Mouse (Mus musculus) small intestine, adult 2 months (tissue): Measurements from ENCODE around the gene Kyat1. TPM values are rescaled to one million over a fixed set of nuclear protein-coding genes. Genes with fewer than 3 reads are reported as not detected.
"Not testable (repeated sequence)": the region's sequence is repeated elsewhere in the genome, so short reads cannot be mapped to it uniquely, and the experiment has no call there.

Experiments
- H3K27ac ChIP-seq: fragments of 200-500 bp; 2 replicates; pipeline ENCODE4 v1.5.1; 2012; ENCODE audit warnings: low read depth, low read length, control low read depth, inconsistent platforms; ENCODE audit not compliant: insufficient read depth
- H3K27me3 ChIP-seq: fragments of 200-500 bp; 2 replicates; pipeline ENCODE4 v1.6.1; 2012; ENCODE audit warnings: mild to moderate bottlenecking, moderate library complexity, low read length, inconsistent platforms; ENCODE audit not compliant: control insufficient read depth, insufficient read depth
- H3K36me3 ChIP-seq: fragments of 200-500 bp; 2 replicates; pipeline ENCODE4 v1.6.1; 2012; ENCODE audit warnings: mild to moderate bottlenecking, low read length, control low read depth, inconsistent platforms; ENCODE audit not compliant: control insufficient read depth, insufficient read depth
- H3K4me1 ChIP-seq: fragments of 200-500 bp; 2 replicates; pipeline ENCODE4 v1.6.1; 2012; ENCODE audit warnings: low read length, inconsistent platforms, mixed read lengths; ENCODE audit not compliant: control insufficient read depth, insufficient read depth, insufficient read length
- H3K4me3 ChIP-seq: fragments of 200-500 bp; 2 replicates; pipeline ENCODE4 v1.5.1; 2012; ENCODE audit warnings: low read depth, mild to moderate bottlenecking, control low read depth, inconsistent platforms, low read length, moderate library complexity
- CTCF ChIP-seq: fragments of 200-500 bp; IDR thresholded peaks from 2 replicates; pipeline ENCODE4 v1.5.1; 2012; ENCODE audit warnings: low read depth, mild to moderate bottlenecking, control low read depth, inconsistent platforms, low read length, moderate library complexity, mixed read lengths; ENCODE audit not compliant: insufficient replicate concordance, insufficient read length; ENCODE audit errors: extremely low read depth
- POLR2A ChIP-seq: fragments of 200-500 bp; IDR thresholded peaks from 2 replicates; pipeline ENCODE4 v1.6.1; 2012; ENCODE audit warnings: low read depth, mild to moderate bottlenecking, control low read depth, inconsistent platforms, low read length, moderate library complexity
- WGBS: fragments of 180-500 bp; shearing (Covaris S2); methylation state at CpG from one replicate; pipeline ENCODE4 v1.1.7; 2018; 5-methylcytosine and 5-hydroxymethylcytosine counted together
- polyA plus RNA-seq: library from polyadenylated mRNA; depleted of rRNA; stranded (reverse); fragments of >200 nt; gene quantifications from 2 replicates; pipeline ENCODE4 v1.2.3, GENCODE M21; 2012

Kyat1 gene
- polyA plus RNA-seq, 1 experiment, result 77.0 TPM

DNA sequence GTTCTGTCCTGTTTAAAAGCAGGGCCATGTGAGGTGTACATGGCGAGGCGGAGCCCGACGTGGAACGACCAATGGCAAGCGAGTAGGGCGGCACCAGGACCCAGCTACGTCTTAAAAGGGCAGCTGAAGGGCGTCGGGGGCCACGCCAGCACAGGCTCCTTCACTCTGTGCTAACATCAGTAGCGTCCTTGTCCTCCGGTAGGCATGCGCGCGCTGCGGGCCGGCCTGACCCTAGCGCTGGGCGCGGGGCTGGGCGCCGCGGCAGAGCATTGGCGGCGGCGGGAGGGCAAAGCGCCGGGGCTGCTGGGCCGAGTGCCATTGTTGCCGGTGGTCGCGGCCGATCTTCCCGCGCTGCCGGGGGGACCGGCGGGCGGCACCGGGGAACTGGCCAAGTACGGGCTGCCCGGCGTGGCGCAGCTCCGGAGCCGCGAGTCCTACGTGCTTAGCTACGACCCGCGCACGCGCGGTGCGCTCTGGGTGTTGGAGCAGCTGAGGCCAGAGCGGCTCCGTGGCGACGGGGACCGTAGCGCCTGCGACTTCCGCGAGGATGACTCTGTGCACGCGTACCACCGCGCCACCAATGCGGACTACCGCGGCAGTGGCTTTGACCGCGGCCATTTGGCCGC lies 34.2 kb downstream of the Kyat1 start, which contains the start of gene Endog:
Gene Endog, plus strand, starts transcription at position 123 of the 626 bp plus-strand sequence.
- H3K27ac ChIP-seq, result peak within 1 kb of the TSS; percentile 84
- WGBS, result 1% methylated on average over 75 of the region's 75 CpGs

DNA sequence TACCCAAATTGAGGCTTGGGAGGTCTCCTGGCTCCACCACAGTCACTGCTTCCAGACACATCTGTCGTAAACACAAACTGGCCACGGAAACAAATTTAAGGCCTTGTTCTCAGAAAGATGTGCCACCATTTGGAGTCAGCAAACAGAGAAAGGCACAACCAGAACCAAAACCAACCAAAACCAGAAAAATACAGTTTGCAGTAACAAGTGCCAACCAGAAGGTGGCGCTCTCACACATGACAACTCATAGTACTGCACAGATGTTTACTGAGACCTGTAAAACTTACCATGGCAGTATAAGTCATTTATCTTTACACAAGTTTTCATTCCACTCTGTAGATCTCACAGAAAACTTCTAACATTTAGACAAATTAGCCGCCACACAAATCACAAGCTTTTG lies 39.0 kb downstream of the Kyat1 start:
- TF ChIP-seq POLR2A, result no peak
- no peak for TF ChIP-seq CTCF
- Histone ChIP-seq H3K4me1 (no peaks in the 10 kb centered on the region), H3K36me3 (no peaks in the 10 kb centered on the region), H3K4me3 (no peak overlapping the region), H3K27me3 (no peaks in the 10 kb centered on the region), H3K27ac (no peak overlapping the region)
- WGBS, result 65% methylated on average over 4 of the region's 4 CpGs

More for the DNA sequence above, 34.2 kb downstream of the Kyat1 start, which contains the start of gene Endog:
- TF ChIP-seq POLR2A (peak; percentile 94), CTCF (no peak)
- Histone ChIP-seq H3K4me1 (peaks cover 6% of the 10 kb centered on the region), H3K4me3 (peak within 1 kb of the TSS; percentile 83), H3K27me3 (no peaks in the 10 kb centered on the region), H3K36me3 (peaks cover 29% of the 10 kb centered on the region)

DNA sequence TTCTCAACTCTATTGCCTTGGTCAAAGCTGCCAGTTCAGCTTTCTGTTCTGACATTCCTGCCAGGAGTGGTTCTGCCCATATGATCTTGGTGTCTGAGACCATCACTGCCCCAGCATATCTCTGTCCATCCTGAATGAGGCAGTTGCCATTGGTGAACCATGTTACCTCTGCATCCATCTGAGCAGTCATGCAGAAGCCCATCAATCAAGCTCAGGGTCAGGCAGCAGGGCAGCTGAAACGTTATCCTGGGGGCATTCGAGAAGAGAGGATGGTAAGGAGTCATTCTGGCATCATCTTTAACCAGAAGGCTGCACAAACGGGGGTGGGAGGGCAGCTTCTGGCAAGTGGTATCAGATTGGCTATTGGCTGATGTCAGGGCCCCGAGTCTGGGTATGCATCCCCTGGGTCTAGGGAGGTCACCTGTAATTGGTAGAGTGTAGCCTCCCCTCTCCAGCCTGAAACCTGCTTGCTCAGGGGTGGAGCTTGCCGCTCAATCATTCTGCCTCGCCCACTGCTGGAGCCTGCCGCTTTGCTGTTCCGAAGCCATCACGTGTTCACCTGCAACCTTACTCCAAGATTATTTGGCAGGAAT lies 41.2 kb downstream of the Kyat1 start:
- 44% methylated on average over 9 of the region's 9 CpGs for WGBS
- Histone ChIP-seq H3K27me3 (no peaks in the 10 kb centered on the region), H3K4me1 (no peaks in the 10 kb centered on the region), H3K36me3 (no peaks in the 10 kb centered on the region), H3K4me3 (no peak overlapping the region), H3K27ac (no peak overlapping the region)
- no peak for TF ChIP-seq POLR2A
- TF ChIP-seq CTCF, result no peak

DNA sequence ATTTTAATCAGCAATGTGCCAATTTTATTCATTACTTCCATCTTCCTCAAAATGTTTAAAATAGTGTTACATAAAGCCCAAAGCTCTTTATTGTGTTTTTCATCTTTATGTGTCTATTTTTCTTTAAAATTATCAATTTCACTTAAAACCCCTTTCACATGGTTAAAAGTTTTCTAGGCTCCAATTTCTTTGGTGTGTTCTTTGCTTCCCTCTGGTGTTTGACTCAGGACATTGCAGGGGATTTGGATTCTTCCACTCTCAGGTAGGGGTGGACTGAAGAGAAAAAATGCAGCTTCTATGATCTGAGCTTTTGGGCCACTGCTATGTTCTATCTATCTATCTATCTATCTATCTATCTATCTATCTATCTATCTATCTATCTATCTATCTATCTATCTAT lies 43.8 kb downstream of the Kyat1 start:
- Histone ChIP-seq H3K27me3 (no peaks in the 10 kb centered on the region), H3K4me3 (no peak overlapping the region), H3K4me1 (no peaks in the 10 kb centered on the region), H3K36me3 (no peaks in the 10 kb centered on the region), H3K27ac (no peak overlapping the region)
- TF ChIP-seq CTCF (no peak), POLR2A (no peak)

DNA sequence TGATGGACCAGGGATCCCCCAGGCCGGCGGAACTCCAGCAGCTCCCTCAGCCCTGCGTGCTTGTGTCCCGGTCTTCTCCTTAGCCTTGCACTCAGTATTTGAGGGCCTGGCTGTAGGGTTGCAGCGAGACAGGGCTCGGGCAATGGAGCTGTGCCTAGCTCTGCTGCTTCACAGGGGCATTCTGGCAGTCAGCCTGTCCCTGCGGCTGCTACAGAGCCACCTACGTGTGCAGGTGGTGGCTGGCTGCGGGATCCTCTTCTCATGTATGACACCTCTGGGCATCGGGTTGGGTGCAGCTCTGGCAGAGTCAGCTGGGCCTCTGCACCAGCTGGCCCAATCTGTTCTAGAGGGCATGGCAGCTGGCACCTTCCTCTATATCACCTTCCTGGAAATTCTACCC lies 45.8 kb downstream of the Kyat1 start:
- WGBS, result 82% methylated on average over 7 of the region's 10 CpGs
- not testable (repeated sequence) for H3K27me3 ChIP-seq, H3K27ac ChIP-seq, H3K4me1 ChIP-seq, H3K4me3 ChIP-seq, H3K36me3 ChIP-seq

DNA sequence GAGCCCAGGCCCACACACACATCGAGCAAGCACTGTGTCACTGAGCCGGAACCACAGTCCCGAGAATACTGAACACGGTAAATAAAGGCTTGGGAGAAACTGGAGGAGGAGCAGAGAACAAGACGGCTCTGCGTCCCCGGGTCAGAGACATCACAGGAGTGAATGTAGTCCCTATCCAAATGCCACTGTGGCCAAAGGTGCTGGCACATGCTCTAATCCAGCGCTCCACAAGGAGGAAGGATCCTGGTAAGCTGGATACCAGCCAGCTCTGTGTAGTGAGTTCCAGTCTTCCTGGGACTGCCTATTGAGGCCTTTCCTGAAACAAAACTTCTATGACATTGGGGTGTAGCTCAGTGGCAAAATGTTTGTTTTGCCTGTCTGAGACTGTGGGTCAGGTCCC lies 53.0 kb downstream of the Kyat1 start:
- no peak for TF ChIP-seq POLR2A
- no peak for TF ChIP-seq CTCF
- WGBS, result 66% methylated on average over 8 of the region's 8 CpGs
- no peaks in the 10 kb centered on the region for H3K4me1 ChIP-seq
- H3K27me3 ChIP-seq, result no peaks in the 10 kb centered on the region
- H3K36me3 ChIP-seq, result peaks cover 32% of the 10 kb centered on the region
- H3K4me3 ChIP-seq, result no peak overlapping the region
- no peak overlapping the region for H3K27ac ChIP-seq

DNA sequence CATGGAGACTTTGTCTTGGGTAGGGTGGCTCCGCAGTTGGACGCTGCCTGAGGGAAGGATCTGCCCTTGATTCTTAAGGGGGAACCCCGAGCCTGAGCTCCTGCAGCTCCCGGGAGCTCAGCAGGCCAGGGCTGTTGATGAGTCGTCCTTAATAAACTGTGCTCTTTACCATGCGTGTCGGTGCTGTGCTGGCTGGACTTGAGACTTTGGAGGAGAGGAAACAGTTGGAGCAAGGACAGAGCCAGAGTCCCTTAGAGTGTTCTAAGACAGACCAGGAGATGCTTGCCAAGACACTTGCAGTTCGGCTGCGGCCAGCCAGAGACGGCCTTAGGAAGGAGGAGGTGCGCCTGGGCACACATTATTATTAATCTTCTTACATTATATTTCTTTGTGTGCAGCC lies 53.8 kb downstream of the Kyat1 start:
- H3K27ac ChIP-seq, result no peak overlapping the region
- H3K27me3 ChIP-seq, result no peaks in the 10 kb centered on the region
- 65% methylated on average over 11 of the region's 11 CpGs for WGBS
- H3K36me3 ChIP-seq, result peaks cover 40% of the 10 kb centered on the region
- TF ChIP-seq POLR2A (no peak), CTCF (no peak)
- H3K4me3 ChIP-seq, result no peak overlapping the region
- no peaks in the 10 kb centered on the region for H3K4me1 ChIP-seq

DNA sequence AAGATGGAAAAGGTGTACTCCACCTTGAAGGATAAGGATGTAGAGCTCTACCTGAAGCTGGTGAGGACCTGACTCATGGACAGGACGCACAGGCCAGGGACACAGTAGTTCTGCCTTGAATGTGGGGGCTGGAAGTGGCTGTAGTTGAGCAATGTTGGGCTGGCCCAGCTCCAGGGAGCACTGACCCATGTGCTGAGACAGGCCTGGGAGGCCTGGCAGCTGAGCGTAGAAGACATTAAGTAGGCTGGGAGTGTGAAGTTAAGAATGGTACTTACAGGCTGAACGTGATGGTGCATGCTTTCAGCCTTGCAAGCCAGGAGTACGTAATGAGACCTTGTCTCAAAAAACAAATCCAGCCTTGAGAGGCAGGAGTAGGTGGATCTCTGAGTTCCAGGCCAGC lies 58.2 kb downstream of the Kyat1 start:
- H3K27me3 ChIP-seq, result no peaks in the 10 kb centered on the region
- H3K4me1 ChIP-seq, result no peaks in the 10 kb centered on the region; the same call in 1 of the 2 replicates
- TF ChIP-seq POLR2A (no peak), CTCF (no peak)
- no peak overlapping the region for H3K27ac ChIP-seq
- peaks cover 71% of the 10 kb centered on the region for H3K36me3 ChIP-seq
- H3K4me3 ChIP-seq, result no peak overlapping the region
- 85% methylated on average over 4 of the region's 4 CpGs for WGBS
